Mouse (Mus musculus) liver, embryonic 12.5 days (tissue): Measurements from ENCODE around the gene Ankrd37. TPM values are rescaled to one million over a fixed set of nuclear protein-coding genes. Genes with fewer than 3 reads are reported as not detected.

ENCODE experiments used
- ATAC-seq: fragments of 200-750 bp; cut with Nextera tagmentation; 2 replicates; pipeline ENCODE4 v1.8.0; 2017; ENCODE audit warnings: moderate number of reproducible peaks, mild to moderate bottlenecking, moderate library complexity
- H3K27ac ChIP-seq: fragments of 300-500 bp; sonication (generic); 2 replicates; pipeline ENCODE4 v1.5.1; 2016; ENCODE audit warnings: mild to moderate bottlenecking
- H3K27me3 ChIP-seq: fragments of 300-500 bp; sonication (generic); replicated peaks from 2 replicates; pipeline ENCODE4 v1.6.1; 2016; ENCODE audit warnings: mild to moderate bottlenecking, moderate library complexity
- H3K36me3 ChIP-seq: fragments of 300-500 bp; sonication (generic); 2 replicates; pipeline ENCODE4 v1.6.1; 2016; ENCODE audit warnings: mild to moderate bottlenecking, moderate library complexity
- H3K4me1 ChIP-seq: fragments of 300-500 bp; sonication (generic); 2 replicates; pipeline ENCODE4 v1.6.1; 2016
- H3K4me2 ChIP-seq: fragments of 300-500 bp; sonication (generic); 2 replicates; pipeline ENCODE4 v1.6.1; 2016; ENCODE audit warnings: mild to moderate bottlenecking, moderate library complexity
- H3K4me3 ChIP-seq: fragments of 300-500 bp; sonication (generic); 2 replicates; pipeline ENCODE4 v1.5.1; 2016; ENCODE audit warnings: mild to moderate bottlenecking, moderate library complexity
- H3K9ac ChIP-seq: fragments of 300-500 bp; sonication (generic); 2 replicates; pipeline ENCODE4 v1.6.1; 2016; ENCODE audit warnings: mild to moderate bottlenecking, moderate library complexity
- H3K9me3 ChIP-seq: fragments of 300-500 bp; sonication (generic); replicated peaks from 2 replicates; pipeline ENCODE4 v1.6.1; 2016; ENCODE audit warnings: mild to moderate bottlenecking, moderate library complexity
- WGBS: fragments of 180-500 bp; shearing (Covaris S2); methylation state at CpG from one replicate; pipeline ENCODE4 v1.1.7; 2016; ENCODE audit not compliant: insufficient replicate concordance; 5-methylcytosine and 5-hydroxymethylcytosine counted together
- polyA plus RNA-seq: library from polyadenylated mRNA; unstranded; fragments of >200 nt; fragmentation: Nextera tagmentation; extraction: Ambion mirVana; gene quantifications from 2 replicates; pipeline ENCODE4 v1.2.1, GENCODE M21; 2016

Gene Ankrd37
- polyA plus RNA-seq: 8.8 and 9.6 TPM in 2 replicates

DNA sequence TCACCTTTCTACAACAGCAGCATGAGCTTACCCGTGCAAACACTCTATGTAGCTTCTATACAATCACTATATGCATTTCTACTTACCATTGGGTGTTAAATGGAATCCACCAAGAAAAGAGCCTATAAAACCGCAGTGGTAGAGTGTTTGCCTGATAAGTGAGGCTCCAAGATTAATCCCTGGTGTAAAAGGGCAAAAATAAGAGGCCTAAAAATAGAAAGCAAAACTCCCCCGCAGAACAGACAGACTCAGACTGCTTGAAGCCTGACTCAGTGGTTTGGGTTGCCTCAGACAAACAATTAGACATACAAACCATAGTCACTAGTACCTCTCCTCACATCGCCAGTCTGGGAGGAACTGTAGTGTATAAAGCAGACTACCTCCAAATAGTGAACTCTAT lies at the start of gene Ankrd37:
TSS of gene Ankrd37 (minus strand) at position 112 of the 400 bp plus-strand sequence.
- Histone ChIP-seq H3K9ac (no peak within 1 kb of the TSS), H3K9me3 (no peaks in the 10 kb centered on the region), H3K36me3 (no peaks in the 10 kb centered on the region), H3K27ac (no peak within 1 kb of the TSS), H3K4me3 (no peak within 1 kb of the TSS), H3K4me2 (no peak within 1 kb of the TSS), H3K4me1 (peaks cover 10% of the 10 kb centered on the region), H3K27me3 (no peaks in the 10 kb centered on the region)
- WGBS: 39% methylated on average over 4 of the region's 4 CpGs
- no peak for ATAC-seq

- Histone ChIP-seq H3K4me1 (no peaks in the 10 kb centered on the region), H3K4me3 (no peak overlapping the region), H3K9ac (no peak overlapping the region), H3K36me3 (peaks cover 32% of the 10 kb centered on the region), H3K9me3 (no peaks in the 10 kb centered on the region), H3K4me2 (no peak overlapping the region), H3K27me3 (no peaks in the 10 kb centered on the region), H3K27ac (no peak overlapping the region)
- 73% methylated on average over 13 of the region's 13 CpGs for WGBS
- no peak for ATAC-seq
Observed at GRCm38 (mm10) chr8:46040260-46040659, 34.8 kb upstream of the Ankrd37 start.

GRCm38 (mm10) chr8:46039666-46040065 lies 34.2 kb upstream of the Ankrd37 start:
- H3K27ac ChIP-seq: no peak overlapping the region
- H3K9ac ChIP-seq: no peak overlapping the region
- H3K4me2 ChIP-seq: no peak overlapping the region
- no peaks in the 10 kb centered on the region for H3K4me1 ChIP-seq
- no peak overlapping the region for H3K4me3 ChIP-seq
- peaks cover 37% of the 10 kb centered on the region for H3K36me3 ChIP-seq
- no peaks in the 10 kb centered on the region for H3K27me3 ChIP-seq
- no peaks in the 10 kb centered on the region for H3K9me3 ChIP-seq
- WGBS: 63% methylated on average over 1 of the region's 1 CpGs
- no peak for ATAC-seq

DNA sequence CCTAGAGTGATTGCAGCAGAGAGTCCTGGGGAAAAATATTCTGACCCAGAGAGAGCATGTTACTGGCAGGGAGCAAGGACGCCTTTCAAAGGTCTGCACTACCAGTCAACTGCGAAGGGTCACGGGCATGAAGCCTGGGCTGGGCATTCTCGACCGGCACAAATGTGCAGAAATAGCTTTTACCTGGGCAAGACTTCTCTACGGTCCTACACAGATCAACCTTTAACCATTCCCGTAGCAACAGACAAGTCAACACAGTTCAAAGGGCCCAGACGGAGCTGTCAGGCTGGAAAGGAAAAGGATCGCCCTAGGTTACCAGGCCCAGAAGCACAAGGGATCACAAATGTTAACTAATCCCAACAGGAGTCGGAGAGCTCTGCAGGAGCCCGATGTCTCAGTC lies 30.7 kb upstream of the Ankrd37 start:
- H3K27me3 ChIP-seq: no peaks in the 10 kb centered on the region
- H3K36me3 ChIP-seq: peaks cover 31% of the 10 kb centered on the region
- no peaks in the 10 kb centered on the region for H3K4me1 ChIP-seq
- H3K4me2 ChIP-seq: no peak overlapping the region
- no peak overlapping the region for H3K9ac ChIP-seq
- no peak for ATAC-seq
- WGBS: 84% methylated on average over 11 of the region's 11 CpGs
- H3K9me3 ChIP-seq: no peaks in the 10 kb centered on the region
- no peak overlapping the region for H3K4me3 ChIP-seq
- H3K27ac ChIP-seq: no peak overlapping the region

DNA sequence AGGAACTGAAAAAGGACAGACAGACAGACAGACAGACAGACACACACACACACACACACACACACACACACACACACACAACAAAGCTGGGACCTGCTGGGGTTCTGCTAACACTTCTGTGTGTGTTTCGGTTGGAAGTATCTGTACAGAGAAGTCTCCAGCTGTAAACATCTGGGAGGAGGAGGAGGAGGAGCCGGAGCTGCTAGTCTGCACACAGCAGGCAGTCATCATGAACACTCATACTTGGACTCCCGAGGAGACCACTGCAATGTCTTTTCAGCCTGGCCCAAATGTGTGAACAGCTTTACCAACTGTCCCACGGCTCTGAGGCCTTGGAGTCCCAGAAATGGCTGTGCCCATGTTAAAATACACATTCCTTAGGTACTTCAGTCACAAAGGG lies 18.9 kb upstream of the Ankrd37 start:
- no peaks in the 10 kb centered on the region for H3K4me1 ChIP-seq
- H3K9me3 ChIP-seq: no peaks in the 10 kb centered on the region
- no peak overlapping the region for H3K9ac ChIP-seq
- H3K36me3 ChIP-seq: no peaks in the 10 kb centered on the region
- no peaks in the 10 kb centered on the region for H3K27me3 ChIP-seq
- no peak for ATAC-seq
- H3K4me2 ChIP-seq: no peak overlapping the region
- no peak overlapping the region for H3K4me3 ChIP-seq
- 58% methylated on average over 4 of the region's 4 CpGs for WGBS
- no peak overlapping the region for H3K27ac ChIP-seq

DNA sequence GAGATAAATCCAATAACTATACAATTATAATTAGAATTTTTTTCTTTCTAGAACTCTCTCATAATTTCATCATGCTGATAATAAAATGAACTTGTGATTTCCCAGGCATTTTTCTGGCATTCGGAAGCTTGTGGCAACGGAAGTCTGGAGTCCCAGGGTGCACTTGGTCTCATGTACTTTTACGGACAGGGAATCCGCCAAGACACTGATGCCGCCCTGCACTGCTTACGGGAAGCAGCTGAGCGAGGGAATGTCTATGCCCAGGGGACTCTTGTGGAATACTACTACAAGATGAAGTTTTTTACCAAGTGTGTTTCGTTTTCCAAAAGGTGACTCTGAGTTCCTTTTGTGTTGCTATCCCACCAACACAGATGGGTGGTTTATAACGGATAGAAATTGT lies 17.3 kb upstream of the Ankrd37 start:
- Histone ChIP-seq H3K27ac (no peak overlapping the region), H3K4me1 (no peaks in the 10 kb centered on the region), H3K36me3 (no peaks in the 10 kb centered on the region), H3K9ac (no peak overlapping the region), H3K4me2 (no peak overlapping the region), H3K9me3 (no peaks in the 10 kb centered on the region), H3K4me3 (no peak overlapping the region), H3K27me3 (no peaks in the 10 kb centered on the region)
- ATAC-seq: no peak
- WGBS: 84% methylated on average over 9 of the region's 9 CpGs

GRCm38 (mm10) chr8:46022203-46022602 lies 16.7 kb upstream of the Ankrd37 start:
- no peaks in the 10 kb centered on the region for H3K4me1 ChIP-seq
- no peaks in the 10 kb centered on the region for H3K9me3 ChIP-seq
- H3K4me3 ChIP-seq: no peak overlapping the region
- no peak overlapping the region for H3K9ac ChIP-seq
- H3K27ac ChIP-seq: no peak overlapping the region
- no peaks in the 10 kb centered on the region for H3K27me3 ChIP-seq
- ATAC-seq: no peak
- 55% methylated on average over 9 of the region's 9 CpGs for WGBS
- H3K4me2 ChIP-seq: no peak overlapping the region
- no peaks in the 10 kb centered on the region for H3K36me3 ChIP-seq

GRCm38 (mm10) chr8:46010746-46011680 lies 5.5 kb upstream of the Ankrd37 start:
- Histone ChIP-seq H3K36me3 (no peaks in the 10 kb centered on the region), H3K27me3 (no peaks in the 10 kb centered on the region), H3K27ac (no peak overlapping the region), H3K4me1 (peaks cover 6% of the 10 kb centered on the region), H3K9me3 (no peaks in the 10 kb centered on the region), H3K9ac (no peak overlapping the region; the same call in 1 of the 2 replicates), H3K4me2 (peak overlapping the region; percentile 44), H3K4me3 (no peak overlapping the region)
- 17% methylated on average over 17 of the region's 17 CpGs for WGBS
- no peak for ATAC-seq

GRCm38 (mm10) chr8:46010306-46010705 lies 4.8 kb upstream of the Ankrd37 start:
- Histone ChIP-seq H3K4me3 (no peak overlapping the region), H3K27ac (no peak overlapping the region), H3K27me3 (no peaks in the 10 kb centered on the region), H3K9me3 (no peaks in the 10 kb centered on the region), H3K36me3 (no peaks in the 10 kb centered on the region), H3K4me1 (peaks cover 11% of the 10 kb centered on the region), H3K9ac (no peak overlapping the region), H3K4me2 (peak overlapping the region; percentile 44)
- no peak for ATAC-seq
- WGBS: 45% methylated on average over 2 of the region's 2 CpGs

DNA sequence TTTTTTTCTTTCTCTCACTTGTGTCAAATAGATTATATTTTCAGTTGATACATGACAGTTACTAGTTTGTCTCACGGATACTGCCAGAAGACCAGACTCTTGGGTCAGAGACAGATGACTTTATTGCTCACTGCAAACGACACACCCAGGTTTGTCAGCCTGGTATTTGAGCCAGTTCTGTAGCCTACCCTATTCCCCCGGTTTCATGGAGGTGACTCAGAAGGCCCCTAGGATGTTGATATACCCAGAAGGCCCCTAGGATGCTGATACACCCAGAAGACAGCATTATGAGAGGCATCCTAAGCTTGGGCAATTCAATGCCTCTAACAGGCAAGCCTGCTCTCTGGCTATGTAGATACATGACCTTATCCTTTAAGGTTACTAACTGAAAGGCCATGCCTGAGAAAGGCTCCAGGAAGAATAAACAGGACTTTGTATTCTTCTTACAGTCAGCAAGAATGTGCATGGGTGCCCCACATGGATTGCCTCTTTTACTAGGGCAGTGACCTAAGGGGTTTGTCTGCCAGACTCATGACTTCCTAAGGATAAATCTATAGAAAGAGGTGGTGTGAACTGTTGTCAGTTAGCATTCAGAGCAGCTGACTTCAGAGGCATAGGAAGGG lies 1.7 kb upstream of the Ankrd37 start:
- ATAC-seq: no peak
- Histone ChIP-seq H3K36me3 (no peaks in the 10 kb centered on the region), H3K27ac (no peak overlapping the region), H3K9ac (no peak overlapping the region), H3K27me3 (no peaks in the 10 kb centered on the region), H3K4me1 (peaks cover 12% of the 10 kb centered on the region), H3K4me2 (no peak overlapping the region), H3K9me3 (no peaks in the 10 kb centered on the region), H3K4me3 (no peak overlapping the region)
- WGBS: 62% methylated on average over 3 of the region's 3 CpGs

DNA sequence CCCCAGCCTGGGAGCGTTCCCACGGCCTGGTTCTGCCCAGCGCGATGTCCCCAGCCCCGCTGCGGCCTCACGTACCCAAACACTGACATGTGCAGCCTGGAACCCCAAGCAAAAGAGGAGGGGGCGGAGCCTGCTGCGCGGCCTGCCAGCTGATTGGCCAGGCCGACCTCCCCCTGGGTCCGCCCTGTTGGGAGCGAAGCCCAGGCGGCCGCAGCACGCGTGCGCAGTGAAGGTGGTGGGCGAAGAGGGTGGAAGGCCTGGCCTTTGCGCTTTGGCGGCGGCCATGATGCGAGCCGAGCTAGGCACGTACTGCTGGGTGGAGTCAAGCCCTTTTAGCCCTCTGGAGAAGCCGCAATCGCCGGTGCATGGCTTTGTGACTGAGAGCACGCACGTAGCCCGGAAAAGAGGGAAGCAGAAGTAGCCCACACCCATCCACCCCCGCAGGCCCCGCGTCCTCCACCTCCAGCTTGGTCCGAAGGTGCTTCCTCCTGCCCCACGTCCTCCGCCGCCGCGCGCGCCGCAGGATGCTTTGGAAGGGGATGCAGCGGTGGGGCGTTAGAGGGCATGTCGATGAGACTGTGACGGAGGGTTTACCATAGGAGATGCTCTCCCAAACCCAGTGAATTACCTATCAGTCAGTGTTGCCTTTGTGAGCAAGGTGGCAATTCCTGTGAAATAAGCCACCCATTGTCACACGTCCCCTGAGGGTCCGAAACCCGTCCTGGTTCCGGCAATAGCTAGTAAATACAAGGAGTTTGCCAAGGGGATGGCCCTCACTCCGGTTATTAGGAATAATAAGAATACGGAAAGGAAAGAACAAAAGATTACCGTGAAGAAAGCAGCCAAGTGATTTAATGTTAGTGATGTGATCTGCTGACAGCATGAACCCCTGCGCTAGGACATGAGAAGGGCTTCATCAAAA lies 5.5 kb downstream of the Ankrd37 start:
- Histone ChIP-seq H3K9ac (peak overlapping the region; percentile 80), H3K4me3 (peak overlapping the region; percentile 71), H3K9me3 (no peaks in the 10 kb centered on the region), H3K27ac (peak overlapping the region; percentile 92), H3K4me1 (peaks cover 19% of the 10 kb centered on the region), H3K36me3 (peaks cover 25% of the 10 kb centered on the region), H3K27me3 (no peaks in the 10 kb centered on the region), H3K4me2 (peak overlapping the region; percentile 77)
- WGBS: 7% methylated on average over 55 of the region's 55 CpGs
- peak; percentile 99 for ATAC-seq
